Mouse (Mus musculus) neural tube, embryonic 11.5 days (tissue): Measurements from ENCODE around the gene Olfr1040. TPM values are rescaled to one million over a fixed set of nuclear protein-coding genes. Genes with fewer than 3 reads are reported as not detected.

Experiments
- polyA plus RNA-seq: library from polyadenylated mRNA; unstranded; fragments of >200 nt; fragmentation: Nextera tagmentation; extraction: Ambion mirVana; gene quantifications from 2 replicates; pipeline ENCODE4 v1.2.1, GENCODE M21; 2014

The Olfr1040 gene
- polyA plus RNA-seq, 1 experiment from 2014 or later, result not detected

Other genes starting within 250 kb of the Olfr1040 start
- not detected in 2 replicates for gene Olfr1024, start 241.7 kb downstream of the Olfr1040 start, polyA plus RNA-seq
- gene Olfr1025-ps1, start 231.5 kb downstream of the Olfr1040 start, polyA plus RNA-seq, result not detected in 2 replicates
- not detected in 2 replicates for gene Olfr1026, start 225.2 kb downstream of the Olfr1040 start, polyA plus RNA-seq
- gene Olfr1028, start 196.3 kb downstream of the Olfr1040 start, polyA plus RNA-seq, result not detected in 2 replicates
- gene Olfr1029, start 172.8 kb downstream of the Olfr1040 start, polyA plus RNA-seq, result not detected in 2 replicates
- not detected in 2 replicates for gene Olfr1030, start 167.5 kb downstream of the Olfr1040 start, polyA plus RNA-seq
- not detected in 2 replicates for gene Olfr1031, start 156.4 kb downstream of the Olfr1040 start, polyA plus RNA-seq
- gene Olfr1032, start 141.2 kb downstream of the Olfr1040 start, polyA plus RNA-seq, result not detected in 2 replicates
- gene Olfr1033, start 126.1 kb downstream of the Olfr1040 start, polyA plus RNA-seq, result not detected in 2 replicates
- not detected in 2 replicates for gene Olfr1034, start 100.9 kb downstream of the Olfr1040 start, polyA plus RNA-seq
- not detected in 2 replicates for gene Olfr1036, start 72.7 kb downstream of the Olfr1040 start, polyA plus RNA-seq
- not detected in 2 replicates for gene Olfr1037, start 59.3 kb downstream of the Olfr1040 start, polyA plus RNA-seq
- gene Olfr1039, start 10.8 kb downstream of the Olfr1040 start, polyA plus RNA-seq, result not detected in 2 replicates
- gene Olfr1042, start 15.1 kb upstream of the Olfr1040 start, polyA plus RNA-seq, result not detected in 2 replicates
- not detected in 2 replicates for gene Olfr1043, start 20.8 kb upstream of the Olfr1040 start, polyA plus RNA-seq
- gene Olfr1044, start 31.1 kb upstream of the Olfr1040 start, polyA plus RNA-seq, result not detected in 2 replicates
- not detected in 2 replicates for gene Olfr52, start 39.0 kb upstream of the Olfr1040 start, polyA plus RNA-seq
- not detected in 2 replicates for gene Olfr1045, start 56.3 kb upstream of the Olfr1040 start, polyA plus RNA-seq
- not detected in 2 replicates for gene Olfr1046, start 72.6 kb upstream of the Olfr1040 start, polyA plus RNA-seq
- gene Olfr1047, start 84.7 kb upstream of the Olfr1040 start, polyA plus RNA-seq, result not detected in 2 replicates
- not detected in 2 replicates for gene Olfr1048, start 93.6 kb upstream of the Olfr1040 start, polyA plus RNA-seq
- gene Olfr1049, start 111.6 kb upstream of the Olfr1040 start, polyA plus RNA-seq, result not detected in 2 replicates
- not detected in 2 replicates for gene Olfr1051, start 132.4 kb upstream of the Olfr1040 start, polyA plus RNA-seq
- not detected in 2 replicates for gene Olfr1052, start 145.7 kb upstream of the Olfr1040 start, polyA plus RNA-seq
- gene Olfr1053, start 168.6 kb upstream of the Olfr1040 start, polyA plus RNA-seq, result not detected in 2 replicates
- not detected in 2 replicates for gene Olfr1054, start 188.7 kb upstream of the Olfr1040 start, polyA plus RNA-seq
- not detected in 2 replicates for gene Olfr1055, start 203.6 kb upstream of the Olfr1040 start, polyA plus RNA-seq
- not detected in 2 replicates for gene Olfr1056, start 215.7 kb upstream of the Olfr1040 start, polyA plus RNA-seq
- not detected in 2 replicates for gene Olfr1057, start 231.7 kb upstream of the Olfr1040 start, polyA plus RNA-seq
- gene Olfr1058, start 241.8 kb upstream of the Olfr1040 start, polyA plus RNA-seq, result not detected in 2 replicates